Mouse (Mus musculus): ENCODE results near the gene Pcsk6. TPM values are rescaled to one million over a fixed set of nuclear protein-coding genes. Genes with fewer than 3 reads are reported as not detected.

Gene Pcsk6
- polyA plus RNA-seq, 1 experiment from 2014 or later = 0.85 TPM

- Histone ChIP-seq H3K9ac (ENCODE audit: low read length) (no peak overlapping the region), H3K9me3 (ENCODE audit: control insufficient read depth, low read length) (no peaks in the 10 kb centered on the region), H3K36me3 (ENCODE audit: control insufficient read depth, insufficient read depth, low read length) (no peaks in the 10 kb centered on the region), H3K4me3 (ENCODE audit: low read depth, low read length) (no peak overlapping the region), H3K27me3 (ENCODE audit: control insufficient read depth, insufficient read depth, low read length) (no peaks in the 10 kb centered on the region), H3K27ac (ENCODE audit: low read depth, low read length) (no peak overlapping the region), H3K4me1 (ENCODE audit: control insufficient read depth, insufficient read depth, low read length) (no peaks in the 10 kb centered on the region), H3K4me2 (no peak overlapping the region)
- ATAC-seq (ENCODE audit: low FRiP score) (no peak), DNase-seq (ENCODE audit: low spot score, missing footprints) (no peak)
- 76% methylated on average over 3 of the region's 3 CpGs for WGBS
These were observed 131.9 kb downstream of the Pcsk6 start for GRCm38 (mm10) chr7:65993410-65993809.

DNA sequence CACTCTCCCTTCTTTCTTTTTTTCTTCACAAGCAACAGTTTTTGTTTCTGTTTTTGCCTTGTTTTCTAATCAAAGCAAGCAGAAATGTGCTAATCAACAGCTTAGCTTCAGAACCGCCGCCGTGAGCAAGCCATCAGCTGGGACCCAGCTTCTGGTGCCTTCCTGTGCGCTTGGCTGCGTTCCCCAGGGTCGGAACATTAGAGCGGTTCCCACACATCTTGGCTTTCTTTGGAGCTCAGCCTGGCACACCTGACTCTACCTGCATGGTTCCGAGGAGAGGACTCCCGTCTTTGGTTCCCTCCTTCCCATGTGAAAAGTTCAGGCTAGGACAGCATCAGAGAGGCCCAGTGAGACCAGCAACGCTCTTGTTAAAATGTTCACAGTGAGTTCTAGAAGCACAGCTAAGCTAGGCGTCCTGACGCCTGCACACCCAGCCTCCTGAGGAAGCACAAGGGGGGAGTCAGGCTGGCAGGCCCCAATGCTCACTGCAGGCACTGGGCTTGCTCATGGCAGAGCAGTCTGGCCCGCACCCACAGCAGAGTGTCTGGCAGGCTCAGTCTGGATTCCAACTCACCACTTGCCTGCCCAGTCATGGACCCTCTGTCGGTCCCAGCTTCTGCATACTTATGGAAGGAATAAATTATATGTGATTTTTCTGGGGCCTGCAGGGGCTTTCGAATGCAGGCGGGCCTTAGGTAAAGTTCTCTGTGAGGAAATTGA lies 139.7 kb downstream of the Pcsk6 start:
- no peaks in the 10 kb centered on the region for H3K27me3 ChIP-seq (ENCODE audit: control insufficient read depth, insufficient read depth, low read length)
- no peaks in the 10 kb centered on the region for H3K4me1 ChIP-seq (ENCODE audit: control insufficient read depth, insufficient read depth, low read length)
- H3K4me3 ChIP-seq (ENCODE audit: low read depth, low read length) = no peak overlapping the region
- no peak overlapping the region for H3K27ac ChIP-seq (ENCODE audit: low read depth, low read length)
- no peak overlapping the region for H3K9ac ChIP-seq (ENCODE audit: low read length)
- peak; percentile 37 for DNase-seq (ENCODE audit: low spot score, missing footprints)
- ATAC-seq (ENCODE audit: low FRiP score) = no peak
- H3K36me3 ChIP-seq (ENCODE audit: control insufficient read depth, insufficient read depth, low read length) = no peaks in the 10 kb centered on the region
- H3K9me3 ChIP-seq (ENCODE audit: control insufficient read depth, low read length) = no peaks in the 10 kb centered on the region
- no peak overlapping the region for H3K4me2 ChIP-seq
- 91% methylated on average over 16 of the region's 16 CpGs for WGBS

- Histone ChIP-seq H3K36me3 (ENCODE audit: control insufficient read depth, insufficient read depth, low read length) (no peaks in the 10 kb centered on the region), H3K27ac (ENCODE audit: low read depth, low read length) (no peak overlapping the region), H3K9ac (ENCODE audit: low read length) (no peak overlapping the region), H3K4me1 (ENCODE audit: control insufficient read depth, insufficient read depth, low read length) (no peaks in the 10 kb centered on the region), H3K27me3 (ENCODE audit: control insufficient read depth, insufficient read depth, low read length) (no peaks in the 10 kb centered on the region), H3K4me3 (ENCODE audit: low read depth, low read length) (no peak overlapping the region), H3K9me3 (ENCODE audit: control insufficient read depth, low read length) (no peaks in the 10 kb centered on the region), H3K4me2 (no peak overlapping the region)
- 82% methylated on average over 3 of the region's 3 CpGs for WGBS
- no peak for ATAC-seq (ENCODE audit: low FRiP score)
- no peak for DNase-seq (ENCODE audit: low spot score, missing footprints)
These were observed 140.3 kb downstream of the Pcsk6 start for GRCm38 (mm10) chr7:66001797-66002196.

DNA sequence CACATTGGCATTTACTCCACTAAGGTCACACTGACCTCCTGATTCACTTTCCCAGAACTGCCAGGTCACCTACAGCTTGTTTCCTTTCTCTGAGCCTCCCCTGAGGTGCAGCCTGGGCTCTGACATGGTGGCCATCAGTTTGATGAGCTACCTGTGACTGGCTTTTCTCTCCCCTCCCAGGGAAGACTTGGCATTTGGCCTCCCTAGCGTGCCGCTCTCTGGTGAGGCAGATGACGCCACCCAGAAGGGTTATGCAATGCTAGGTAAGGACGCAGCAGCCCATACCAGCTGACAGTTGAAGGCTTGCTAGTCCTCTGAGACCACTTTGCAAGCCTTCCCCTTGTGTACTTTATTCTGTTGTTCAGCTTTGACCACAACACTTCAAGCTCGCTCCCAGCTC lies 141.9 kb downstream of the Pcsk6 start:
- H3K27me3 ChIP-seq (ENCODE audit: control insufficient read depth, insufficient read depth, low read length) = no peaks in the 10 kb centered on the region
- H3K9me3 ChIP-seq (ENCODE audit: control insufficient read depth, low read length) = no peaks in the 10 kb centered on the region
- H3K27ac ChIP-seq (ENCODE audit: low read depth, low read length) = no peak overlapping the region
- H3K4me1 ChIP-seq (ENCODE audit: control insufficient read depth, insufficient read depth, low read length) = no peaks in the 10 kb centered on the region
- no peak overlapping the region for H3K4me2 ChIP-seq
- no peaks in the 10 kb centered on the region for H3K36me3 ChIP-seq (ENCODE audit: control insufficient read depth, insufficient read depth, low read length)
- 83% methylated on average over 5 of the region's 5 CpGs for WGBS
- ATAC-seq (ENCODE audit: low FRiP score) (no peak), DNase-seq (ENCODE audit: low spot score, missing footprints) (peak; percentile 10)
- H3K4me3 ChIP-seq (ENCODE audit: low read depth, low read length) = no peak overlapping the region
- H3K9ac ChIP-seq (ENCODE audit: low read length) = no peak overlapping the region

- no peak overlapping the region for H3K9ac ChIP-seq (ENCODE audit: low read length)
- no peaks in the 10 kb centered on the region for H3K4me1 ChIP-seq (ENCODE audit: control insufficient read depth, insufficient read depth, low read length)
- no peak for ATAC-seq (ENCODE audit: low FRiP score)
- no peaks in the 10 kb centered on the region for H3K9me3 ChIP-seq (ENCODE audit: control insufficient read depth, low read length)
- no peak overlapping the region for H3K4me3 ChIP-seq (ENCODE audit: low read depth, low read length)
- H3K36me3 ChIP-seq (ENCODE audit: control insufficient read depth, insufficient read depth, low read length) = no peaks in the 10 kb centered on the region
- DNase-seq (ENCODE audit: low spot score, missing footprints) = peak; percentile 66
- 77% methylated on average over 13 of the region's 13 CpGs for WGBS
- no peak overlapping the region for H3K27ac ChIP-seq (ENCODE audit: low read depth, low read length)
- no peaks in the 10 kb centered on the region for H3K27me3 ChIP-seq (ENCODE audit: control insufficient read depth, insufficient read depth, low read length)
- H3K4me2 ChIP-seq = no peak overlapping the region
These were observed 142.5 kb downstream of the Pcsk6 start for GRCm38 (mm10) chr7:66003865-66004638.

GRCm38 (mm10) chr7:66005066-66005465 lies 143.5 kb downstream of the Pcsk6 start:
- Histone ChIP-seq H3K27me3 (ENCODE audit: control insufficient read depth, insufficient read depth, low read length) (no peaks in the 10 kb centered on the region), H3K36me3 (ENCODE audit: control insufficient read depth, insufficient read depth, low read length) (no peaks in the 10 kb centered on the region), H3K9me3 (ENCODE audit: control insufficient read depth, low read length) (no peaks in the 10 kb centered on the region), H3K27ac (ENCODE audit: low read depth, low read length) (no peak overlapping the region), H3K4me2 (no peak overlapping the region), H3K9ac (ENCODE audit: low read length) (no peak overlapping the region), H3K4me3 (ENCODE audit: low read depth, low read length) (no peak overlapping the region), H3K4me1 (ENCODE audit: control insufficient read depth, insufficient read depth, low read length) (no peaks in the 10 kb centered on the region)
- 89% methylated on average over 10 of the region's 10 CpGs for WGBS
- peak; percentile 23 for DNase-seq (ENCODE audit: low spot score, missing footprints)
- no peak for ATAC-seq (ENCODE audit: low FRiP score)

- no peak for ATAC-seq (ENCODE audit: low FRiP score)
- no peaks in the 10 kb centered on the region for H3K9me3 ChIP-seq (ENCODE audit: control insufficient read depth, low read length)
- DNase-seq (ENCODE audit: low spot score, missing footprints) = peak; percentile 37
- 93% methylated on average over 11 of the region's 11 CpGs for WGBS
- H3K4me2 ChIP-seq = no peak overlapping the region
- no peaks in the 10 kb centered on the region for H3K36me3 ChIP-seq (ENCODE audit: control insufficient read depth, insufficient read depth, low read length)
- H3K4me1 ChIP-seq (ENCODE audit: control insufficient read depth, insufficient read depth, low read length) = peaks cover 4% of the 10 kb centered on the region; the same call in 1 of the 2 replicates
- no peak overlapping the region for H3K9ac ChIP-seq (ENCODE audit: low read length)
- H3K4me3 ChIP-seq (ENCODE audit: low read depth, low read length) = no peak overlapping the region
- no peaks in the 10 kb centered on the region for H3K27me3 ChIP-seq (ENCODE audit: control insufficient read depth, insufficient read depth, low read length)
- no peak overlapping the region for H3K27ac ChIP-seq (ENCODE audit: low read depth, low read length)
These were observed 146.8 kb downstream of the Pcsk6 start for GRCm38 (mm10) chr7:66008161-66008891.

DNA sequence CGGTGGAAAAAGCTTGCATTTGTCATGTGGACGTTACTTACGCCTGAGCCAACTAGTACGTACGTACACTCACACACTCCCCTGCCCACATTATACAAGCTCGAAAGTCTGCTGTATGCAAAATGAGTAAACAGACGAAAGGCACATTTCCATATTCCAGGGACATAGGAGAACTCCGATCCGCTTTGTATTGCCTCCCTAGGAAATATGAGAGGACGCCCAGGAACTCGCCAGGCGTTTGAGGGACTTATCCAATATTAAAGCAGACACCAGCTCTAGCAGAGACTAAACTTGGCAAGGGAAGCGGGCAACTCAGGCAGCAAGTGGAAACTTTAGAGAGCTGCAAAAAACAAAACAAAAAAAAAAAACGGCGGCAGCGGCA lies 147.3 kb downstream of the Pcsk6 start:
- Histone ChIP-seq H3K4me1 (ENCODE audit: control insufficient read depth, insufficient read depth, low read length) (peaks cover 4% of the 10 kb centered on the region; the same call in 1 of the 2 replicates), H3K9ac (ENCODE audit: low read length) (no peak overlapping the region), H3K27me3 (ENCODE audit: control insufficient read depth, insufficient read depth, low read length) (no peaks in the 10 kb centered on the region), H3K9me3 (ENCODE audit: control insufficient read depth, low read length) (no peaks in the 10 kb centered on the region), H3K27ac (ENCODE audit: low read depth, low read length) (no peak overlapping the region), H3K4me2 (no peak overlapping the region), H3K36me3 (ENCODE audit: control insufficient read depth, insufficient read depth, low read length) (no peaks in the 10 kb centered on the region), H3K4me3 (ENCODE audit: low read depth, low read length) (no peak overlapping the region)
- peak; percentile 2 for DNase-seq (ENCODE audit: low spot score, missing footprints)
- no peak for ATAC-seq (ENCODE audit: low FRiP score)
- 86% methylated on average over 16 of the region's 16 CpGs for WGBS

DNA sequence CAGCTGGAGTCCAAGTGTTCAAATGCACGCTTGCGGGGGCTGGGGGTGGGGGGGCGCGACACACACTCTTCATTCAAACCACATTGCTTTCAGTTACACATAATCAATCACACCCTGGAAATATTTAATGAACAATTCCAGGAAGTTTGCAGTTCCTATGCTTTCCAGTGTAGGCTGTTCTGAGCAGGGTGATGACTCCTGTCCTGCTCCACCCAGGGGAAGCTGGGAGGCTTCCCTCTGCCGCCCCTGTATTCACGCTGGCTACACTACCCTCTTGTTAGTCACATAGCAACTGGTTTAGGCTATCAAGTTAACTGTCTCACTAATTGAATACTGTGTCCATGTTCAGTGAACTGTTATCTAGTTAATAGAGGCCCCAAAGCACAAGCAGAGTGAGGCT lies 149.0 kb downstream of the Pcsk6 start:
- ATAC-seq (ENCODE audit: low FRiP score) = no peak
- H3K27me3 ChIP-seq (ENCODE audit: control insufficient read depth, insufficient read depth, low read length) = no peaks in the 10 kb centered on the region

More for the DNA sequence above, 149.0 kb downstream of the Pcsk6 start:
- no peak for DNase-seq (ENCODE audit: low spot score, missing footprints)
- no peak overlapping the region for H3K4me3 ChIP-seq (ENCODE audit: low read depth, low read length)
- no peak overlapping the region for H3K4me2 ChIP-seq
- no peaks in the 10 kb centered on the region for H3K9me3 ChIP-seq (ENCODE audit: control insufficient read depth, low read length)
- no peaks in the 10 kb centered on the region for H3K36me3 ChIP-seq (ENCODE audit: control insufficient read depth, insufficient read depth, low read length)
- no peak overlapping the region for H3K9ac ChIP-seq (ENCODE audit: low read length)
- H3K27ac ChIP-seq (ENCODE audit: low read depth, low read length) = no peak overlapping the region
- WGBS = 89% methylated on average over 6 of the region's 6 CpGs
- H3K4me1 ChIP-seq (ENCODE audit: control insufficient read depth, insufficient read depth, low read length) = peaks cover 4% of the 10 kb centered on the region; the same call in 1 of the 2 replicates

Measured in midbrain, embryonic 11.5 days (tissue).